Mouse (Mus musculus) cortical plate, adult 2 months (tissue): Measurements from ENCODE around the gene Dok7.

Experiments
- CTCF ChIP-seq: fragments of 200-500 bp; IDR thresholded peaks from 2 replicates; pipeline ENCODE4 v1.5.1; 2011; ENCODE audit warnings: mild to moderate bottlenecking, control low read depth, low read length; ENCODE audit not compliant: insufficient read depth; ENCODE audit errors: extremely low read depth
- POLR2A ChIP-seq: fragments of 200-500 bp; IDR thresholded peaks from 2 replicates; pipeline ENCODE4 v1.6.1; 2011; ENCODE audit warnings: mild to moderate bottlenecking, low read length, control low read depth; ENCODE audit not compliant: insufficient read depth; ENCODE audit errors: extremely low read depth

GRCm38 (mm10) chr5:35120024-35120423 lies 63.5 kb downstream of the Dok7 start:
- TF ChIP-seq CTCF: no peak
- TF ChIP-seq POLR2A: no peak
